Mouse (Mus musculus): ENCODE measurements around the gene Crtc3.

DNA sequence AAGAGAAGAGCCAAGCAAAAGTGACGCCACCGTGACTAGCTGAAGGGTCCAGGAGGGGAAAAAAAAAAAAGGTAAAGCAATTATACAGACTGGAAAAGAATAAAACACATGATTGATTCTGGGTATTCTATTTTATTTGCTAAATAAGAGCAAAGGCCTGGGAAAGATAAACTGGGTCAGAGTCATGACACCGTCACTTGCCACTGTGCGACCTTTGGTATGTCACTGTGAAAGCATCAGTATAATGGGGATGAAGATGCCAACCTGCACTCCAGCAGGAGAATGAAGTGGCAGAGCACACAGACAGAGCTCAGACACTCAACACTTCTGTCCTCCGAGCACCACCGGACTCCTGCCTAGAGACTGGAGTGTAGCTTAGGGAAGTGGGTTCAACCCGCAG lies 34.7 kb downstream of the Crtc3 start:
- TF ChIP-seq EP300 (IDR thresholded peaks at IDR 0.05; ENCODE audit: low read depth) (no peak), CTCF (IDR thresholded peaks at IDR 0.05; ENCODE audit: low read depth) (no peak)

Data from liver, postnatal 0 days (tissue).